Mouse (Mus musculus) midbrain, embryonic 15.5 days (tissue): Measurements from ENCODE around the gene Hoxb6. TPM values are rescaled to one million over a fixed set of nuclear protein-coding genes. Genes with fewer than 3 reads are reported as not detected.
A peak's percentile ranks its signal among the peaks of the same experiment; 100 is the strongest.

Source experiments
- ATAC-seq: fragments of 200-750 bp; cut with Nextera tagmentation; replicated peaks from 2 replicates; pipeline ENCODE4 v1.8.0; 2017; ENCODE audit warnings: moderate TSS enrichment
- H3K27ac ChIP-seq: fragments of 300-500 bp; sonication (generic); 2 replicates; pipeline ENCODE4 v1.5.1; 2015; ENCODE audit warnings: mild to moderate bottlenecking, inconsistent platforms
- H3K27me3 ChIP-seq: fragments of 300-500 bp; sonication (generic); replicated peaks from 2 replicates; pipeline ENCODE4 v1.6.1; 2015; ENCODE audit warnings: inconsistent platforms
- H3K36me3 ChIP-seq: fragments of 300-500 bp; sonication (generic); replicated peaks from 2 replicates; pipeline ENCODE4 v1.6.1; 2015; ENCODE audit warnings: inconsistent platforms
- H3K4me1 ChIP-seq: fragments of 300-500 bp; sonication (generic); 2 replicates; pipeline ENCODE4 v1.6.1; 2015; ENCODE audit warnings: inconsistent platforms
- H3K4me2 ChIP-seq: fragments of 300-500 bp; sonication (generic); 2 replicates; pipeline ENCODE4 v1.6.1; 2015; ENCODE audit warnings: inconsistent platforms, mild to moderate bottlenecking, moderate library complexity
- H3K4me3 ChIP-seq: fragments of 300-500 bp; sonication (generic); 2 replicates; pipeline ENCODE4 v1.5.1; 2015; ENCODE audit warnings: mild to moderate bottlenecking, inconsistent platforms
- H3K9ac ChIP-seq: fragments of 300-500 bp; sonication (generic); 2 replicates; pipeline ENCODE4 v1.6.1; 2015; ENCODE audit warnings: mild to moderate bottlenecking, inconsistent platforms
- H3K9me3 ChIP-seq: fragments of 300-500 bp; sonication (generic); 2 replicates; pipeline ENCODE4 v1.6.1; 2016; ENCODE audit warnings: inconsistent platforms
- WGBS: fragments of 180-500 bp; shearing (Covaris S2); methylation state at CpG from one replicate; pipeline ENCODE4 v1.1.7; 2015; ENCODE audit warnings: mixed read lengths; 5-methylcytosine and 5-hydroxymethylcytosine counted together
- polyA plus RNA-seq: library from polyadenylated mRNA; unstranded; fragments of >200 nt; fragmentation: Nextera tagmentation; extraction: Ambion mirVana; gene quantifications from 2 replicates; pipeline ENCODE4 v1.2.1, GENCODE M21; 2015

Hoxb6 gene
- polyA plus RNA-seq, 1 experiment from 2014 or later = 0.13 TPM

DNA sequence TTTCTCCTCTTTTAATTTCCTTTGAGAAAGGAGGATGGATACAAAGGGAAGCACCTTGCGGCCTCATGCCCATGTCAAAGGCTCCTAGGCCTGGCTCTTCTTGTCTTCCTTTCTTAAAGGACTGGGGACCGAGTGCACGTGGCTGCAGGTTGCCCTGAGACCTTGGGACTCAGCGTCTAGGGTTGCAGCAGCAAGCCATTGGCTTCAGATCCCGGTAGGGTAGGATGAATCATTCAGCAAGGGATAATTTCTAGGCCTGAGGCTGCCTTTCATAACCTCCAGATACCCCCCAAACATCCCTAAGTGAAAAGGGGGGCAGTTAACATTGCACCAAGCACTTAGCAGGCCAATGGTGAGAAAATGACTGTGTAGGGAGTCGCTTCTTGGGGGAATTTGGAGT lies 18.8 kb downstream of the Hoxb6 start:
- no peak overlapping the region for H3K4me2 ChIP-seq

GRCm38 (mm10) chr11:96311520-96312417 lies 19.5 kb downstream of the Hoxb6 start:
- Histone ChIP-seq H3K4me1 (no peaks in the 10 kb centered on the region), H3K27me3 (peaks cover 100% of the 10 kb centered on the region), H3K4me2 (no peak overlapping the region), H3K9me3 (no peaks in the 10 kb centered on the region), H3K36me3 (no peaks in the 10 kb centered on the region), H3K9ac (no peak overlapping the region), H3K4me3 (0 out of 2 replicates have a peak overlapping the region, but pooled peaks have one; percentile 1), H3K27ac (no peak overlapping the region)
- WGBS = under 1% methylated on average over 31 of the region's 31 CpGs
- ATAC-seq = 0 out of 2 replicates have a peak, but pooled peaks have one; percentile 72

More for the DNA sequence above, 18.8 kb downstream of the Hoxb6 start:
- WGBS = 7% methylated on average over 6 of the region's 6 CpGs
- Histone ChIP-seq H3K4me1 (no peaks in the 10 kb centered on the region), H3K9me3 (no peaks in the 10 kb centered on the region), H3K27me3 (peaks cover 100% of the 10 kb centered on the region), H3K27ac (no peak overlapping the region), H3K9ac (no peak overlapping the region), H3K4me3 (no peak overlapping the region), H3K36me3 (no peaks in the 10 kb centered on the region)
- no peak for ATAC-seq

GRCm38 (mm10) chr11:96313134-96313533 lies 20.9 kb downstream of the Hoxb6 start:
- peaks cover 99% of the 10 kb centered on the region for H3K27me3 ChIP-seq
- no peak for ATAC-seq
- no peaks in the 10 kb centered on the region for H3K9me3 ChIP-seq
- H3K4me2 ChIP-seq = no peak overlapping the region
- no peak overlapping the region for H3K27ac ChIP-seq
- no peaks in the 10 kb centered on the region for H3K36me3 ChIP-seq
- no peak overlapping the region for H3K4me3 ChIP-seq
- no peaks in the 10 kb centered on the region for H3K4me1 ChIP-seq
- 23% methylated on average over 2 of the region's 2 CpGs for WGBS
- H3K9ac ChIP-seq = no peak overlapping the region

- Histone ChIP-seq H3K36me3 (no peaks in the 10 kb centered on the region), H3K4me2 (no peak overlapping the region), H3K27ac (no peak overlapping the region), H3K9me3 (no peaks in the 10 kb centered on the region), H3K9ac (no peak overlapping the region), H3K4me1 (0 out of 2 replicates have a peak, but pooled peaks cover 3% of the 10 kb centered on the region), H3K4me3 (no peak overlapping the region), H3K27me3 (peaks cover 99% of the 10 kb centered on the region)
- no peak for ATAC-seq
- WGBS = 5% methylated on average over 12 of the region's 12 CpGs
These were observed 21.6 kb downstream of the Hoxb6 start for GRCm38 (mm10) chr11:96313806-96314428.

GRCm38 (mm10) chr11:96314671-96315343 lies 22.5 kb downstream of the Hoxb6 start:
- 0 out of 2 replicates have a peak, but pooled peaks cover 3% of the 10 kb centered on the region for H3K4me1 ChIP-seq
- peaks cover 99% of the 10 kb centered on the region for H3K27me3 ChIP-seq
- H3K36me3 ChIP-seq = no peaks in the 10 kb centered on the region
- WGBS = under 1% methylated on average over 34 of the region's 34 CpGs
- H3K9ac ChIP-seq = no peak overlapping the region
- H3K4me3 ChIP-seq = no peak overlapping the region
- no peak for ATAC-seq
- no peak overlapping the region for H3K4me2 ChIP-seq
- H3K9me3 ChIP-seq = no peaks in the 10 kb centered on the region
- no peak overlapping the region for H3K27ac ChIP-seq

DNA sequence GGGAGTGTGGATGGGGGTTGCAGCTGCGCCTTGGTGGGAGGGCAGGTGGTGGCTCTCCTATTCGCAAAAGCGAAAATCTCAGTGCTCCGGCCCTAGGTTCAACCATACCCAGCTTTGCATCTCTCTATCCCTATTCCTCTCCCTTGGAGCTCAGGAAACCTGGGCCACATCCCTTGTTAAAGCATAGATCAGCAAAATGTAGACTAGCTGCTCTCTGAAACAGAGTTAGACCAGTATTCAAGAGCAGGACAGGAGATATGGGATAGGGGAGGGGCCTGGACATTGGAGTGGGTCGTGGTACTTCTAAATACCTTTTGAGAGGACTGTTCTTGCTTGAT lies 23.0 kb downstream of the Hoxb6 start:
- H3K27me3 ChIP-seq = peaks cover 99% of the 10 kb centered on the region
- no peak overlapping the region for H3K4me2 ChIP-seq
- 0 out of 2 replicates have a peak, but pooled peaks cover 3% of the 10 kb centered on the region for H3K4me1 ChIP-seq
- ATAC-seq = no peak
- no peak overlapping the region for H3K4me3 ChIP-seq
- WGBS = 3% methylated on average over 5 of the region's 5 CpGs
- H3K36me3 ChIP-seq = no peaks in the 10 kb centered on the region
- no peak overlapping the region for H3K27ac ChIP-seq
- H3K9ac ChIP-seq = no peak overlapping the region
- H3K9me3 ChIP-seq = no peaks in the 10 kb centered on the region

GRCm38 (mm10) chr11:96316696-96317607 lies 24.7 kb downstream of the Hoxb6 start:
- no peak overlapping the region for H3K9ac ChIP-seq
- H3K36me3 ChIP-seq = no peaks in the 10 kb centered on the region
- H3K9me3 ChIP-seq = no peaks in the 10 kb centered on the region
- H3K4me2 ChIP-seq = no peak overlapping the region
- 0 out of 2 replicates have a peak, but pooled peaks cover 3% of the 10 kb centered on the region for H3K4me1 ChIP-seq
- H3K27me3 ChIP-seq = peaks cover 97% of the 10 kb centered on the region
- no peak for ATAC-seq
- H3K27ac ChIP-seq = no peak overlapping the region
- 6% methylated on average over 18 of the region's 18 CpGs for WGBS
- no peak overlapping the region for H3K4me3 ChIP-seq

GRCm38 (mm10) chr11:96317608-96318367 lies 25.5 kb downstream of the Hoxb6 start, which contains the start of gene Hoxb4:
Gene Hoxb4 (plus strand): TSS chr11:96318267.
- H3K27ac ChIP-seq = no peak within 1 kb of the TSS
- H3K27me3 ChIP-seq = peaks cover 97% of the 10 kb centered on the region
- 0 out of 2 replicates have a peak within 1 kb of the TSS, but pooled peaks have one; percentile 2 for H3K4me3 ChIP-seq
- 0 out of 2 replicates have a peak, but pooled peaks cover 3% of the 10 kb centered on the region for H3K4me1 ChIP-seq
- no peaks in the 10 kb centered on the region for H3K36me3 ChIP-seq
- no peak for ATAC-seq
- H3K4me2 ChIP-seq = peak within 1 kb of the TSS; percentile 30; the same call in 1 of the 2 replicates
- H3K9me3 ChIP-seq = no peaks in the 10 kb centered on the region
- 2% methylated on average over 28 of the region's 28 CpGs for WGBS
- no peak within 1 kb of the TSS for H3K9ac ChIP-seq

DNA sequence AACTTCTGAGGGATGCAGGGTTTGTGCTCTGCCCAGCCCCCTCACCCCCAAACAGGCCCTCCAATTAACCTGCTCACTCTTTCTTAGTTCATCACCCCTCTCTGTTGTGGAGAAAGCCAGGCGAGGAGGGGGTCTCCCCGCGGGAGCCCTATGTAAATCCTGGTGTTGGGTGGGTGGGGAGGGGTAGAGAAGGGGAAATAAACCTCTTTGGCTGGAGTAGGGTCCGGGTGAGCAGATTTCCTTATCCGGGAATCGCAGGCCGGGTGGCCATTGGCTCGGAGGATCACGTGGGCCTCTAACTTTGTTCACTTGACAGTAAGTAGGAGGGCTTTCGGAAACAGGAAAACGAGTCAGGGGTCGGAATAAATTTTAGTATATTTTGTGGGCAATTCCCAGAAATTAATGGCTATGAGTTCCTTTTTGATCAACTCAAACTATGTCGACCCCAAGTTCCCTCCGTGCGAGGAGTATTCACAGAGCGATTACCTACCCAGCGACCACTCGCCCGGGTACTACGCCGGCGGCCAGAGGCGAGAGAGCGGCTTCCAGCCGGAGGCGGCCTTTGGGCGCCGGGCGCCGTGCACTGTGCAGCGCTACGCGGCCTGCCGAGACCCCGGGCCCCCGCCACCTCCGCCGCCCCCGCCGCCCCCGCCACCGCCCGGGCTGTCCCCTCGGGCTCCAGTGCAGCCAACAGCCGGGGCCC lies 26.2 kb downstream of the Hoxb6 start:
- H3K4me2 ChIP-seq = peak overlapping the region; percentile 30; the same call in 1 of the 2 replicates
- no peak overlapping the region for H3K9ac ChIP-seq
- 0 out of 2 replicates have a peak overlapping the region, but pooled peaks have one; percentile 2 for H3K4me3 ChIP-seq
- no peak for ATAC-seq
- no peak overlapping the region for H3K27ac ChIP-seq
- peaks cover 97% of the 10 kb centered on the region for H3K27me3 ChIP-seq
- 0 out of 2 replicates have a peak, but pooled peaks cover 3% of the 10 kb centered on the region for H3K4me1 ChIP-seq
- no peaks in the 10 kb centered on the region for H3K9me3 ChIP-seq
- under 1% methylated on average over 44 of the region's 45 CpGs for WGBS
- H3K36me3 ChIP-seq = no peaks in the 10 kb centered on the region
